Mouse (Mus musculus) limb, embryonic 10.5 days (tissue): ENCODE results near the gene Masp1. TPM values are rescaled to one million over a fixed set of nuclear protein-coding genes. Genes with fewer than 3 reads are reported as not detected.
A peak's percentile ranks its signal among the peaks of the same experiment; 100 is the strongest.

Experiments
- DNase-seq: peaks from one replicate; pipeline ENCODE4 v3.0.0-alpha.2; 2017; ENCODE audit warnings: low spot score
- H3K27ac ChIP-seq: fragments of 300-500 bp; sonication (generic); 2 replicates; pipeline ENCODE4 v1.5.1; 2016; ENCODE audit warnings: mild to moderate bottlenecking
- H3K27me3 ChIP-seq: fragments of 300-500 bp; sonication (generic); 2 replicates; pipeline ENCODE4 v1.6.1; 2016; ENCODE audit warnings: low read depth, mild to moderate bottlenecking; ENCODE audit not compliant: poor library complexity, severe bottlenecking
- H3K36me3 ChIP-seq: fragments of 300-500 bp; sonication (generic); 2 replicates; pipeline ENCODE4 v1.6.1; 2016; ENCODE audit warnings: mild to moderate bottlenecking, moderate library complexity
- H3K4me1 ChIP-seq: fragments of 300-500 bp; sonication (generic); 2 replicates; pipeline ENCODE4 v1.6.1; 2016
- H3K4me3 ChIP-seq: fragments of 300-500 bp; sonication (generic); 2 replicates; pipeline ENCODE4 v1.5.1; 2016; ENCODE audit warnings: mild to moderate bottlenecking, moderate library complexity
- H3K9me3 ChIP-seq: fragments of 300-500 bp; sonication (generic); replicated peaks from 2 replicates; pipeline ENCODE4 v1.6.1; 2016; ENCODE audit warnings: mild to moderate bottlenecking
- WGBS: fragments of 180-500 bp; shearing (Covaris S2); methylation state at CpG from one replicate; pipeline ENCODE4 v1.1.7; 2016; 5-methylcytosine and 5-hydroxymethylcytosine counted together
- polyA plus RNA-seq: library from polyadenylated mRNA; unstranded; fragments of >200 nt; fragmentation: Nextera tagmentation; extraction: Ambion mirVana; gene quantifications from 2 replicates; pipeline ENCODE4 v1.2.1, GENCODE M21; 2016

Gene Masp1
- polyA plus RNA-seq, 1 experiment from 2014 or later = 3.7 TPM

- WGBS = 95% methylated on average over 4 of the region's 4 CpGs
- DNase-seq = no peak
- Histone ChIP-seq H3K9me3 (no peaks in the 10 kb centered on the region), H3K4me3 (no peak overlapping the region), H3K36me3 (no peaks in the 10 kb centered on the region), H3K4me1 (no peaks in the 10 kb centered on the region), H3K27ac (no peak overlapping the region), H3K27me3 (no peaks in the 10 kb centered on the region)
These were observed 76.4 kb downstream of the Masp1 start for GRCm38 (mm10) chr16:23444231-23444630.

- no peak overlapping the region for H3K4me3 ChIP-seq
- WGBS = 69% methylated on average over 12 of the region's 12 CpGs
These were observed 83.0 kb downstream of the Masp1 start for GRCm38 (mm10) chr16:23437404-23438166.

GRCm38 (mm10) chr16:23429991-23430390, 90.6 kb downstream of the Masp1 start:
- H3K27me3 ChIP-seq = no peaks in the 10 kb centered on the region
- no peaks in the 10 kb centered on the region for H3K9me3 ChIP-seq
- DNase-seq = no peak
- no peaks in the 10 kb centered on the region for H3K36me3 ChIP-seq
- no peak overlapping the region for H3K27ac ChIP-seq
- no peaks in the 10 kb centered on the region for H3K4me1 ChIP-seq
- H3K4me3 ChIP-seq = no peak overlapping the region
- WGBS = 94% methylated on average over 8 of the region's 8 CpGs

More at GRCm38 (mm10) chr16:23437404-23438166, 83.0 kb downstream of the Masp1 start:
- no peak for DNase-seq
- H3K27me3 ChIP-seq = no peaks in the 10 kb centered on the region
- no peaks in the 10 kb centered on the region for H3K4me1 ChIP-seq
- no peaks in the 10 kb centered on the region for H3K9me3 ChIP-seq
- no peak overlapping the region for H3K27ac ChIP-seq
- no peaks in the 10 kb centered on the region for H3K36me3 ChIP-seq

- H3K4me1 ChIP-seq = no peaks in the 10 kb centered on the region
- WGBS = 94% methylated on average over 7 of the region's 7 CpGs
- H3K9me3 ChIP-seq = no peaks in the 10 kb centered on the region
- H3K27ac ChIP-seq = no peak within 1 kb of the TSS
- H3K36me3 ChIP-seq = no peaks in the 10 kb centered on the region
- H3K27me3 ChIP-seq = no peaks in the 10 kb centered on the region
- no peak within 1 kb of the TSS for H3K4me3 ChIP-seq
- DNase-seq = no peak
These were observed 91.8 kb downstream of the Masp1 start, which contains the start of gene Rtp1 for GRCm38 (mm10) chr16:23428647-23429319. Rtp1 (plus strand) TSS chr16:23429133.

GRCm38 (mm10) chr16:23427701-23428100, 92.9 kb downstream of the Masp1 start:
- H3K9me3 ChIP-seq = no peaks in the 10 kb centered on the region
- no peak overlapping the region for H3K27ac ChIP-seq
- no peak for DNase-seq
- no peaks in the 10 kb centered on the region for H3K4me1 ChIP-seq
- H3K36me3 ChIP-seq = no peaks in the 10 kb centered on the region
- H3K27me3 ChIP-seq = no peaks in the 10 kb centered on the region
- no peak overlapping the region for H3K4me3 ChIP-seq
- WGBS = 53% methylated on average over 1 of the region's 1 CpGs

GRCm38 (mm10) chr16:23423825-23424224, 96.8 kb downstream of the Masp1 start:
- Histone ChIP-seq H3K4me1 (no peaks in the 10 kb centered on the region), H3K4me3 (no peak overlapping the region), H3K36me3 (no peaks in the 10 kb centered on the region), H3K27ac (no peak overlapping the region), H3K27me3 (no peaks in the 10 kb centered on the region), H3K9me3 (no peaks in the 10 kb centered on the region)
- WGBS = 77% methylated on average over 5 of the region's 5 CpGs
- DNase-seq = no peak

- no peaks in the 10 kb centered on the region for H3K9me3 ChIP-seq
- H3K4me3 ChIP-seq = no peak overlapping the region
- H3K27ac ChIP-seq = no peak overlapping the region
- peaks cover 19% of the 10 kb centered on the region for H3K4me1 ChIP-seq
- no peaks in the 10 kb centered on the region for H3K36me3 ChIP-seq
- no peaks in the 10 kb centered on the region for H3K27me3 ChIP-seq
- WGBS = 91% methylated on average over 8 of the region's 8 CpGs
- DNase-seq = no peak
These were observed 101.0 kb downstream of the Masp1 start for GRCm38 (mm10) chr16:23419565-23420085.

- H3K4me3 ChIP-seq = no peak overlapping the region
- no peaks in the 10 kb centered on the region for H3K36me3 ChIP-seq
- H3K27ac ChIP-seq = no peak overlapping the region
- peaks cover 19% of the 10 kb centered on the region for H3K4me1 ChIP-seq
- WGBS = 74% methylated on average over 13 of the region's 13 CpGs
- H3K27me3 ChIP-seq = no peaks in the 10 kb centered on the region
- DNase-seq = no peak
- no peaks in the 10 kb centered on the region for H3K9me3 ChIP-seq
These were observed 103.0 kb downstream of the Masp1 start for GRCm38 (mm10) chr16:23417456-23418240.

GRCm38 (mm10) chr16:23416657-23417293, 103.8 kb downstream of the Masp1 start:
- 55% methylated on average over 9 of the region's 9 CpGs for WGBS
- Histone ChIP-seq H3K36me3 (no peaks in the 10 kb centered on the region), H3K27ac (no peak overlapping the region), H3K4me3 (peak overlapping the region; percentile 26), H3K4me1 (peaks cover 19% of the 10 kb centered on the region), H3K27me3 (no peaks in the 10 kb centered on the region), H3K9me3 (no peaks in the 10 kb centered on the region)
- DNase-seq = no peak

- 37% methylated on average over 10 of the region's 10 CpGs for WGBS
- Histone ChIP-seq H3K27me3 (no peaks in the 10 kb centered on the region), H3K36me3 (no peaks in the 10 kb centered on the region), H3K27ac (no peak overlapping the region), H3K4me1 (peaks cover 19% of the 10 kb centered on the region), H3K9me3 (no peaks in the 10 kb centered on the region), H3K4me3 (peak overlapping the region; percentile 26)
- DNase-seq = peak; percentile 38
These were observed 104.4 kb downstream of the Masp1 start for GRCm38 (mm10) chr16:23416261-23416656.

- DNase-seq = no peak
- WGBS = 84% methylated on average over 6 of the region's 6 CpGs
- Histone ChIP-seq H3K27ac (no peak overlapping the region), H3K36me3 (no peaks in the 10 kb centered on the region), H3K4me3 (no peak overlapping the region), H3K4me1 (peaks cover 14% of the 10 kb centered on the region), H3K27me3 (no peaks in the 10 kb centered on the region), H3K9me3 (no peaks in the 10 kb centered on the region)
These were observed 107.7 kb downstream of the Masp1 start for GRCm38 (mm10) chr16:23412930-23413329.

- Histone ChIP-seq H3K36me3 (no peaks in the 10 kb centered on the region), H3K27me3 (no peaks in the 10 kb centered on the region), H3K4me3 (no peak overlapping the region), H3K27ac (peak overlapping the region; percentile 61; the same call in 1 of the 2 replicates), H3K4me1 (peaks cover 22% of the 10 kb centered on the region), H3K9me3 (no peaks in the 10 kb centered on the region)
- peak; percentile 89 for DNase-seq
- WGBS = 52% methylated on average over 8 of the region's 8 CpGs
These were observed 117.4 kb downstream of the Masp1 start for GRCm38 (mm10) chr16:23403008-23403755.
